Mouse (Mus musculus) spleen, adult 2 months (tissue): Measurements from ENCODE around the gene Rad9a. TPM values are rescaled to one million over a fixed set of nuclear protein-coding genes. Genes with fewer than 3 reads are reported as not detected.

Source experiments
- DNase-seq, 2 experiments: peaks; one replicate each; pipeline versions ENCODE4 v3.0.0 to v3.0.0-alpha.2; 2012 to 2021; ENCODE audit warnings: low spot score in 2 of 2, low read depth in 1 of 2
- H3K27ac ChIP-seq: fragments of 200-500 bp; 2 replicates; pipeline ENCODE4 v1.5.1; 2012; ENCODE audit warnings: low read length, inconsistent platforms; ENCODE audit not compliant: insufficient read depth
- H3K27me3 ChIP-seq: fragments of 200-500 bp; 2 replicates; pipeline ENCODE4 v1.6.1; 2012; ENCODE audit warnings: mild to moderate bottlenecking, moderate library complexity, low read length, inconsistent platforms; ENCODE audit not compliant: control insufficient read depth, insufficient read depth
- H3K36me3 ChIP-seq: fragments of 200-500 bp; 2 replicates; pipeline ENCODE4 v1.6.1; 2012; ENCODE audit warnings: mild to moderate bottlenecking, low read length, inconsistent platforms; ENCODE audit not compliant: control insufficient read depth, insufficient read depth
- H3K4me1 ChIP-seq: fragments of 200-500 bp; 2 replicates; pipeline ENCODE4 v1.6.1; 2011; ENCODE audit warnings: inconsistent platforms; ENCODE audit not compliant: control insufficient read depth, insufficient read depth, insufficient read length
- H3K4me3 ChIP-seq: fragments of 200-500 bp; 2 replicates; pipeline ENCODE4 v1.5.1; 2011; ENCODE audit warnings: mild to moderate bottlenecking, inconsistent platforms; ENCODE audit not compliant: insufficient read depth, insufficient read length; ENCODE audit errors: extremely low read depth
- CTCF ChIP-seq: fragments of 200-500 bp; IDR thresholded peaks from 2 replicates; pipeline ENCODE4 v1.5.1; 2011; ENCODE audit warnings: mild to moderate bottlenecking, inconsistent platforms; ENCODE audit not compliant: insufficient read depth, insufficient read length, insufficient replicate concordance; ENCODE audit errors: extremely low read depth
- POLR2A ChIP-seq: fragments of 200-500 bp; IDR thresholded peaks from 2 replicates; pipeline ENCODE4 v1.6.1; 2011; ENCODE audit warnings: low read depth, low read length, inconsistent platforms
- WGBS: fragments of 180-500 bp; shearing (Covaris S2); methylation state at CpG from one replicate; pipeline ENCODE4 v1.1.7; 2018; 5-methylcytosine and 5-hydroxymethylcytosine counted together
- polyA plus RNA-seq: library from polyadenylated mRNA; depleted of rRNA; stranded (reverse); fragments of >200 nt; gene quantifications from 2 replicates; pipeline ENCODE4 v1.2.3, GENCODE M21; 2012

Gene Rad9a
- polyA plus RNA-seq, 1 experiment: 53.1 TPM

GRCm38 (mm10) chr19:4151898-4152297 is 49.6 kb downstream of the Rad9a start:
- H3K27ac ChIP-seq: no peak overlapping the region
- no peak for DNase-seq
- peaks cover 36% of the 10 kb centered on the region for H3K4me1 ChIP-seq
- 88% methylated on average over 5 of the region's 5 CpGs for WGBS
- TF ChIP-seq POLR2A: no peak
- no peak for TF ChIP-seq CTCF
- peaks cover 35% of the 10 kb centered on the region for H3K36me3 ChIP-seq
- no peaks in the 10 kb centered on the region for H3K27me3 ChIP-seq
- no peak overlapping the region for H3K4me3 ChIP-seq

GRCm38 (mm10) chr19:4151488-4151860 is 50.0 kb downstream of the Rad9a start:
- Histone ChIP-seq H3K36me3 (peaks cover 30% of the 10 kb centered on the region), H3K27ac (no peak overlapping the region), H3K4me3 (no peak overlapping the region), H3K4me1 (peaks cover 41% of the 10 kb centered on the region), H3K27me3 (no peaks in the 10 kb centered on the region)
- 88% methylated on average over 5 of the region's 5 CpGs for WGBS
- no peak for TF ChIP-seq POLR2A
- no peak for TF ChIP-seq CTCF
- no peak for DNase-seq

DNA sequence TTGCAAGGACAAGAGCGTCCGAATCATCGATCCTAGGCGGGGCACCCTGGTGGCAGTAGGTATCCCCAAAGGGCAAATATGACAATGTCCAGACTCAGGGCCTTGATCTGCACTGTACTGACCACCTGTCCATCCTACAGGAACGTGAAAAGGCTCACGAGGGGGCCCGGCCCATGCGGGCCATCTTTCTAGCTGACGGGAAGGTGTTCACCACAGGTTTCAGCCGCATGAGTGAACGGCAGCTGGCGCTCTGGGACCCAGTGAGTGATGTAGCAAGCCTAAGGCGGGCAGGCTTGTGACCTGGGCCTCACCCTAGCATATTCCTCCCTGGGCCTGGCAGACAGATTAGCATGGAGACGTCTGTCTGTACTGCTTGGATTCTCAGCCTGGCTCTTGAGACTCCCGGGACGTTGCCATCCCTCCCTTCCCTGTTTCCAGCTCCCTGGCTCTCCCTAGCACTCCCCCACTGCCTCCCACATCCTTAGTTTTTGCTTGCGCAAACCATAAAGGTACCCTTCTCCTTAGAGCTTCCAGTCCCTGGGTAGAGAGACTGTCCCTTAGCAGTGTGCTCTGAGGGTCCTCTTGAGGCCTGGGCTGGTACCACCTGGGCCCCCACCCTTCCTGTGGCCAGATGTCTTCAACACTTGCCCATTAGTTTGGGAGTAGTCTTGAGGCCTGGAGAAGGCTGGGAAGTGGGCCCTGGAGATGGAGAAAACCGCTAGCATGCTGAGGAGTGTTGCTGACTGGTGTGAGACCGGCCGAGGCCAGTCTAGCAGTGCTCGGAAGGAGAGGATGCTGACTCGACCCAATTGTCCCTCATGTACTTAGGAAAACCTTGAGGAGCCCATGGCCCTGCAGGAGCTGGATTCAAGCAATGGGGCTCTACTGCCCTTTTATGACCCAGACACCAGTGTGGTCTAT is 50.6 kb downstream of the Rad9a start:
- 77% methylated on average over 22 of the region's 22 CpGs for WGBS
- no peak for TF ChIP-seq POLR2A
- TF ChIP-seq CTCF: no peak
- no peak for DNase-seq
- Histone ChIP-seq H3K4me1 (peaks cover 39% of the 10 kb centered on the region), H3K4me3 (no peak overlapping the region), H3K27me3 (no peaks in the 10 kb centered on the region), H3K27ac (no peak overlapping the region; the same call in 1 of the 2 replicates), H3K36me3 (peaks cover 24% of the 10 kb centered on the region)

- Histone ChIP-seq H3K4me1 (peaks cover 45% of the 10 kb centered on the region), H3K4me3 (0 out of 2 replicates have a peak overlapping the region, but pooled peaks have one; percentile 77), H3K36me3 (peaks cover 22% of the 10 kb centered on the region), H3K27ac (no peak overlapping the region; the same call in 1 of the 2 replicates), H3K27me3 (no peaks in the 10 kb centered on the region)
- no peak for DNase-seq
- no peak for TF ChIP-seq CTCF
- TF ChIP-seq POLR2A: no peak
- WGBS: 88% methylated on average over 17 of the region's 17 CpGs
Measured at GRCm38 (mm10) chr19:4149764-4150461, 51.5 kb downstream of the Rad9a start.

DNA sequence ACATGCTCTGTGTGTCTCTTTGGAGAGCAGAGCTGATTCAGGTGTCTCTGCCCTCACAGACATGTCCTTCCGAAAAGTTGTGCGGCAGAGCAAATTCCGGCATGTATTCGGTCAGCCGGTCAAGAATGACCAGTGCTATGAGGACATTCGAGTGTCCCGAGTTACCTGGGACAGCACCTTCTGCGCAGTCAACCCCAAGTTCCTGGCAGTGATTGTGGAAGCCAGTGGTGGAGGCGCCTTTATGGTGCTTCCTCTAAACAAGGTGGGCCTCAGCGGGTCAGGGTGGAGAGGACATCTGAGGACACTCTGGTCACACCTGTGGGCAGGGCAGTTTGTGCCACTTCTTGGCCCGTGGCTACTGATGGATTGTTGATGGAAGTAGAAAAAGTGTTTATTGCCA is 52.2 kb downstream of the Rad9a start:
- Histone ChIP-seq H3K4me3 (peak overlapping the region; percentile 77), H3K36me3 (peaks cover 22% of the 10 kb centered on the region), H3K4me1 (peaks cover 50% of the 10 kb centered on the region), H3K27me3 (no peaks in the 10 kb centered on the region), H3K27ac (peak overlapping the region; percentile 86)
- TF ChIP-seq POLR2A (no peak), CTCF (no peak)
- WGBS: 60% methylated on average over 11 of the region's 11 CpGs
- DNase-seq: no peak

GRCm38 (mm10) chr19:4148819-4149218 is 52.6 kb downstream of the Rad9a start:
- Histone ChIP-seq H3K4me1 (peaks cover 50% of the 10 kb centered on the region), H3K36me3 (peaks cover 22% of the 10 kb centered on the region), H3K27ac (peak overlapping the region; percentile 86), H3K4me3 (peak overlapping the region; percentile 77), H3K27me3 (no peaks in the 10 kb centered on the region)
- WGBS: 6% methylated on average over 8 of the region's 8 CpGs
- no peak for DNase-seq
- TF ChIP-seq POLR2A (no peak), CTCF (no peak)
